Mouse (Mus musculus): ENCODE data around the gene Tom1l2. TPM values are rescaled to one million over a fixed set of nuclear protein-coding genes. Genes with fewer than 3 reads are reported as not detected.

Gene Tom1l2
- polyA plus RNA-seq, 1 experiment from 2014 or later, result 28.7 TPM

DNA sequence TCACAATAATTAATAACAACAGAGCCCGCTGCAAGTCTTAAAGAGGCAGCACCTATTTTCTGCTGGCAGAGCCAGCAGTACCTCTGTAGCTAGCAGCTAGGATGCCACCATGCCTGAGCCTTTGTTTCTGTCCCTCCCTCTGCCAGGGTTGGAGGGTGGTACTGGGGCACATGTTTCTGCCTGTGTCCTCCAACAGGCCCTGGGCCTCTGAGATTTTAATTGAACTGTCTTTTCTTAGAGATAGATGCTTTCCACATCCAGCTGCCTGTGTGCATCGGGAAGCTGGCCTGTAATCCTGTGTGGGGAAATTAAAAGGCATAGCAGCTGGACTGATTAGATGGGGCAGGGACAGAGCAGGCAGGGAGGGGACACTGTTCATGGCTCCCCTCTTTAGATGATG, 170.0 kb downstream of the Tom1l2 start:
- 44% methylated on average over 2 of the region's 2 CpGs for WGBS
- no peak overlapping the region for H3K9ac ChIP-seq
- H3K4me3 ChIP-seq, result no peak overlapping the region
- H3K27me3 ChIP-seq, result no peaks in the 10 kb centered on the region
- peaks cover 29% of the 10 kb centered on the region for H3K36me3 ChIP-seq
- ATAC-seq (ENCODE audit: insufficient number of reproducible peaks, insufficient read depth, low FRiP score, low TSS enrichment), result no peak
- no peaks in the 10 kb centered on the region for H3K9me3 ChIP-seq
- H3K4me1 ChIP-seq, result peaks cover 62% of the 10 kb centered on the region
- H3K27ac ChIP-seq, result 0 out of 2 replicates have a peak overlapping the region, but pooled peaks have one; percentile 4
- peak overlapping the region; percentile 17; the same call in 1 of the 2 replicates for H3K4me2 ChIP-seq (replicated peaks)

DNA sequence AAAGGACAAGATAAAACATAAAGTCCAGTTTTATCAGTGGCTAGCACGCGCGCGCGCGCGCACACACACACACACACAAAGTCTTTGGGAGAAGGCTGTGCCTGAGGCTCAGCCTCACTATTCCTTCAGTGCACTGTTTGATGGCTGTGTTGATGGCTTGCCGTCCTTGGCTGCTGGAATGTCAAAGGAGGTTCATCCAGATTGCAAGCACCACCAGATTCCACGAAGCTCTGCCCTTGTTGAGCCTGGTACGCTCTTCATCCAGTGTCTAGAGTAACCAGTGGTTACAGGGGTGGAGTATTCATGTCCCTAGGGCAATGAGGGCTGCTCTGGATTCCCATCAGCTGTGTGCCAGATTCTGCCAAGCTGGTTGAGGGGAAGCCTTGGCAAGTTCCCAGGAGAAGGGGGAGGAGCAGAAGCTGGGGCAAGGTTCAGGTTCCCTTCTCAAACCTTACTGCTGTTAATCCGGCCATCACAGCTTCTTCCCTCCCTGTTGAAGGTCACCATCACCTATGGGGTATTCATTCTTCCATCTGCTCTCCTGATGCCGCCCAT, 170.5 kb downstream of the Tom1l2 start:
- ATAC-seq (ENCODE audit: insufficient number of reproducible peaks, insufficient read depth, low FRiP score, low TSS enrichment), result no peak
- H3K4me3 ChIP-seq, result no peak overlapping the region
- no peaks in the 10 kb centered on the region for H3K9me3 ChIP-seq
- 0 out of 2 replicates have a peak overlapping the region, but pooled peaks have one; percentile 4 for H3K27ac ChIP-seq
- H3K27me3 ChIP-seq, result no peaks in the 10 kb centered on the region
- 75% methylated on average over 12 of the region's 12 CpGs for WGBS
- no peak overlapping the region for H3K9ac ChIP-seq
- H3K36me3 ChIP-seq, result peaks cover 23% of the 10 kb centered on the region
- peaks cover 68% of the 10 kb centered on the region for H3K4me1 ChIP-seq
- H3K4me2 ChIP-seq (replicated peaks), result peak overlapping the region; percentile 17; the same call in 1 of the 2 replicates

DNA sequence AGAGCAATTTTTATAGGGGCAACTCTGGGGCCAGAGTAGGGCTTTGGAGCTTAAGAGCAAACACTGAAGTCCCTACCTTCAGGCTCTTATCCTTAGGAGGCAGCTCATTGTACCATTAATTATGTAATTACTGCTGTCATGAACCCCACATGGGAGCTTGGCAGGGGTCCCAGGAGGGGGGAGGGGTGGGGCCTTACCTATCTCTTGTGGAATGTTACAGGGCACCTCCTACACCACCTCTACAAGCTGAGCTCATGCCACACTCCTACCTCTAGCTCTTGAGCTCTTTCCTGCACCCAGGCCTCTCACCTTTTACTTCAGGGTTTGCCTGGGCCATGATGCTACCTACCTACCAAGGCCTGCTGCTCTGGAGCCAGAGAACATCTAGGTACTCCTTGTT, 174.2 kb downstream of the Tom1l2 start:
- ATAC-seq (ENCODE audit: insufficient number of reproducible peaks, insufficient read depth, low FRiP score, low TSS enrichment), result no peak
- Histone ChIP-seq H3K27ac (no peak overlapping the region), H3K4me1 (peaks cover 75% of the 10 kb centered on the region)

DNA sequence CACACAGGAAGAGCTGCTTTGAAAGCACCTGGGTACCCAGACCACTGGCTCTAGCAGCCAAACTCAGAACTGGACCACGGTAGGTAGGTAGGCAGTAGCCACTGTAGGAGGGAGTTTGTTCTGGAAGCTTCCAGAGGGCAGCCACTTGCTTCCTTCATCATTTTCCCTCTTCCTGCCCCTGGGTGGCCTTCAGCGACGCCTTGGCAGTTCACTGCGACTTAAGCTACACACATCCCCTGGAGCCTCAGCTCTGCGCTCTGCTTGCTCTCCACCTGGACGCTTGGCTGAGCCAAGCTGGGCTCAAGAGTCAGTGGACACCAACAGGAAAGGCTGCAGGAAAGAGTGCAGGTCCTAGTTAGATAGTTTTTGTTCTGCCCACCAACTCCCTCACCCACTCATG, 174.7 kb downstream of the Tom1l2 start:
- peak overlapping the region; percentile 93 for H3K27ac ChIP-seq
- H3K9ac ChIP-seq, result no peak overlapping the region; the same call in 1 of the 2 replicates
- H3K27me3 ChIP-seq, result no peaks in the 10 kb centered on the region
- peak overlapping the region; percentile 93 for H3K4me2 ChIP-seq (replicated peaks)
- peaks cover 75% of the 10 kb centered on the region for H3K4me1 ChIP-seq
- no peak for ATAC-seq (ENCODE audit: insufficient number of reproducible peaks, insufficient read depth, low FRiP score, low TSS enrichment)
- 0 out of 2 replicates have a peak overlapping the region, but pooled peaks have one; percentile 50 for H3K4me3 ChIP-seq
- no peaks in the 10 kb centered on the region for H3K9me3 ChIP-seq
- WGBS, result 43% methylated on average over 6 of the region's 6 CpGs
- no peaks in the 10 kb centered on the region for H3K36me3 ChIP-seq

More for the DNA sequence above, 174.2 kb downstream of the Tom1l2 start:
- Histone ChIP-seq H3K9ac (no peak overlapping the region), H3K4me3 (no peak overlapping the region), H3K4me2 (replicated peaks) (0 out of 2 replicates have a peak overlapping the region, but pooled peaks have one; percentile 93), H3K36me3 (no peaks in the 10 kb centered on the region), H3K9me3 (no peaks in the 10 kb centered on the region), H3K27me3 (no peaks in the 10 kb centered on the region)

DNA sequence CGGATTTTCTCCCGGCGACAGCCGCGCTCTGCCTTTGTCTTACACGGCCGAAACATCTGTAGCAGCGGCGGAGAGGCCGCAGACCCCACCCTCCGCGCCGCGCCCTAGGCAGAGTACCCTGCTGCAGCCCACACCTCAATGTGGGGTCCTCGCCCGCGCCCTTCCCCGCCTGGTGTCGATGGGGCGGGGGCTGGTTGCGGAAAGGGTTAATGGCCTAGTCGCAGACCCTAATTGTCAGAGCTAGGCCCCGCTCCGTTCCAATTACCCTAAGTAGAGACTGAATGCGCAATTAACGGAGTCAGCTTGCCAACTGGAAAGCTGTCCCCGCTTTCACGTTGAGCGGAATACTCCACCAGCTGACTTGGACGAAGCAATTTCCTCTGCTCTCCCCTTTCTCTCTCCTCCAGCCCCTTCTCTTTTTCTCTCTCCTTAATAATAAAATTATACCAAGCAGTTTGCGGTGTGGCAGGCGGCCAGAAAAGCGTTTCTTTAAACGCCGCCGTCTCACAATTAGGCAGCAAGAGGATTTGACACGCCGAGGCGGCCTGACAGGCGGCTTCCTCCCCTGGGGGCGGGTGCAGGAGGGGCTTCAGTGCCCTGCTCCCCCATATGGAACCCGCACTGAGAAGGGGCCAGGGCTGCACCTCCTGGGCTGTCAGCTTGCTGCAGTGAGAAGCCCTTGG, 175.6 kb downstream of the Tom1l2 start:
- Histone ChIP-seq H3K4me2 (replicated peaks) (peak overlapping the region; percentile 93), H3K9me3 (no peaks in the 10 kb centered on the region), H3K27me3 (no peaks in the 10 kb centered on the region), H3K36me3 (no peaks in the 10 kb centered on the region), H3K27ac (peak overlapping the region; percentile 93), H3K4me3 (peak overlapping the region; percentile 50), H3K4me1 (peaks cover 74% of the 10 kb centered on the region), H3K9ac (peak overlapping the region; percentile 61)
- ATAC-seq (ENCODE audit: insufficient number of reproducible peaks, insufficient read depth, low FRiP score, low TSS enrichment), result peak; percentile 59
- under 1% methylated on average over 42 of the region's 42 CpGs for WGBS

Small RNA genes lying within 50 kb of the gene (microRNA-seq; reads per million reads assigned to microRNA genes)
- gene Gm27711 (not detected), gene Mir6921 (0.91 reads per million), gene Mir6922 (0.54 reads per million)

Other genes with a start within 250 kb of the Tom1l2 start
- gene Rai1, start 247.9 kb downstream of the Tom1l2 start, polyA plus RNA-seq (2016; fragmentation: Nextera tagmentation; extraction: Ambion mirVana), result 35.6 and 36.4 TPM in 2 replicates
- 54.8 and 56.6 TPM in 2 replicates for gene Srebf1, start 130.3 kb downstream of the Tom1l2 start, polyA plus RNA-seq (2016; fragmentation: Nextera tagmentation; extraction: Ambion mirVana)
- 2.0 and 2.3 TPM in 2 replicates for gene Drc3, start 424 bp upstream of the Tom1l2 start, polyA plus RNA-seq (2016; fragmentation: Nextera tagmentation; extraction: Ambion mirVana)
- 28.0 and 28.9 TPM in 2 replicates for gene Gid4, start 64.2 kb upstream of the Tom1l2 start, polyA plus RNA-seq (2016; fragmentation: Nextera tagmentation; extraction: Ambion mirVana)
- gene Atpaf2, start 65.6 kb upstream of the Tom1l2 start, polyA plus RNA-seq (2016; fragmentation: Nextera tagmentation; extraction: Ambion mirVana), result 48.8 and 51.9 TPM in 2 replicates
- 118 and 122 TPM in 2 replicates for gene Drg2, start 101.7 kb upstream of the Tom1l2 start, polyA plus RNA-seq (2016; fragmentation: Nextera tagmentation; extraction: Ambion mirVana)
- 0.52 and 0.63 TPM in 2 replicates for gene Myo15, start 116.4 kb upstream of the Tom1l2 start, polyA plus RNA-seq (2016; fragmentation: Nextera tagmentation; extraction: Ambion mirVana)
- 36.1 and 37.8 TPM in 2 replicates for gene Alkbh5, start 183.5 kb upstream of the Tom1l2 start, polyA plus RNA-seq (2016; fragmentation: Nextera tagmentation; extraction: Ambion mirVana)

Measured in embryonic facial prominence, embryonic 12.5 days (tissue).